Mouse (Mus musculus): Measurements from ENCODE around the gene Gas2l2.

DNA sequence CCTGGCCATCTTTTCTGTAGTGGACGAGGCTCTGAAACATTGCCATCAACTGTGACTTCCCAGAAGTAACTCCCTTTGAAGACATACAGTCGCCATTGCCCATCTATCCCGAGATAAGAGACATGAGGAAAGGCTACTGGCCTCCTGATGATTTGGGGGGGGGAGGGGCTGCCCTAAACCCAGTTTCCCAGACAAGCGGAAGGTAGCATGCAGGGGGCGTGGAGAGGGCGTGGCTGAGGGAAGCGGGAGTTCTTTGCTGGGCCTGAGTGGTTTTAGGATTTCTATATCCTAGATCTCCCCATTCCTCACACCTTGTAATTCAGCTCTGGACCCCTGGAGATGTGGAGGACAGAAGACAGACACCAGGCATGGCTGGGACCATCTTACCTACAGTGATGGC, 14.6 kb upstream of the Gas2l2 start:
- TF ChIP-seq CTCF (IDR thresholded peaks at IDR 0.05; ENCODE audit: control insufficient read depth, insufficient read depth, low read length), result no peak
- TF ChIP-seq POLR2A (IDR thresholded peaks at IDR 0.05; ENCODE audit: borderline replicate concordance, control insufficient read depth, low read depth, low read length), result no peak

Data from bone marrow, adult 2 months (tissue).